In genomic region chr12:17726576-17727320, GRCm38 (mm10) we compare ENCODE assay signal across 9 mouse cellular contexts. TPM values are rescaled to one million over a fixed set of nuclear protein-coding genes. Genes with fewer than 3 reads are reported as not detected.
DNase-seq lines count a peak whose midpoint lies in the region; ATAC-seq and TF ChIP-seq lines count a peak whose summit lies in the region.
"Had no signal": no experiment of that assay in that cellular context is flagged by ENCODE, and none has a peak within 500 bp of the region (broad histone marks: within the 10 kb centered on the region; RNA-seq: fewer than 3 reads in every experiment).

No protein-coding gene starts in this region.

- no peaks in the 10 kb centered on the region for H3K36me3 ChIP-seq in forebrain, embryonic 14.5 days (ENCODE audit: control insufficient read depth, insufficient read depth, low read length)
- no peaks in the 10 kb centered on the region for H3K36me3 ChIP-seq in liver, postnatal 0 days (replicated peaks; ENCODE audit: insufficient read depth, low read length)
- H3K36me3 ChIP-seq: hindbrain, embryonic 15.5 days had no signal

- peaks cover 18% of the 10 kb centered on the region for H3K4me1 ChIP-seq in forebrain, embryonic 14.5 days (ENCODE audit: control insufficient read depth, insufficient read depth, low read length)
- H3K4me1 ChIP-seq in liver, postnatal 0 days (ENCODE audit: insufficient read depth): peaks cover 43% of the 10 kb centered on the region

- H3K27ac ChIP-seq in forebrain, embryonic 14.5 days (ENCODE audit: low read depth, low read length): peak overlapping the region; percentile 60; the same call in 1 of the 2 replicates
- H3K27ac ChIP-seq in liver, postnatal 0 days (ENCODE audit: low read depth): 0 out of 2 replicates have a peak overlapping the region, but pooled peaks have one; percentile 5
- H3K27ac ChIP-seq: hindbrain, embryonic 15.5 days had no signal

- no peak for TF ChIP-seq EP300 in liver, postnatal 0 days (IDR thresholded peaks at IDR 0.05; ENCODE audit: low read depth)

- H3K4me2 ChIP-seq in forebrain, embryonic 14.5 days (ENCODE audit: low read length): no peak overlapping the region
- H3K4me2 ChIP-seq in liver, postnatal 0 days (ENCODE audit: low read depth, low read length): no peak overlapping the region
- H3K4me2 ChIP-seq: hindbrain, embryonic 15.5 days had no signal

- H3K27me3 ChIP-seq in forebrain, embryonic 14.5 days (replicated peaks; ENCODE audit: control insufficient read depth, insufficient read depth, low read length): no peaks in the 10 kb centered on the region
- H3K27me3 ChIP-seq in liver, postnatal 0 days (ENCODE audit: insufficient read depth, low read length): no peaks in the 10 kb centered on the region
- H3K27me3 ChIP-seq: hindbrain, embryonic 15.5 days had no signal

- no peak overlapping the region for H3K9ac ChIP-seq in forebrain, embryonic 14.5 days (ENCODE audit: low read length)
- no peak overlapping the region for H3K9ac ChIP-seq in liver, postnatal 0 days (replicated peaks)
- H3K9ac ChIP-seq: hindbrain, embryonic 15.5 days had no signal

- WGBS in forebrain, embryonic 14.5 days: 41% methylated on average over 10 of the region's 10 CpGs
- WGBS in liver, postnatal 0 days (ENCODE audit: insufficient replicate concordance): 59% methylated on average over 10 of the region's 10 CpGs

- DNase-seq in embryo, embryonic 11 days: peak; percentile 40
- DNase-seq in embryo, embryonic 9.5 days (ENCODE audit: extremely low spot score): no peak
- DNase-seq in 3T3-L1 (ENCODE audit: low read depth, low spot score): peak; percentile 60
- peak; percentile 55 for DNase-seq in forebrain, embryonic 14.5 days (ENCODE audit: low spot score)
- DNase-seq in liver, postnatal 0 days: no peak
- DNase-seq in urinary bladder, postnatal 10 days (ENCODE audit: low spot score): no peak
- no peak for DNase-seq in right cerebral cortex, postnatal 25 days
- no peak for DNase-seq in right cerebral cortex, postnatal 14 days

- H3K9me3 ChIP-seq in forebrain, embryonic 14.5 days (replicated peaks; ENCODE audit: control insufficient read depth, low read length): no peaks in the 10 kb centered on the region
- no peaks in the 10 kb centered on the region for H3K9me3 ChIP-seq in liver, postnatal 0 days (ENCODE audit: low read length)
- H3K9me3 ChIP-seq: hindbrain, embryonic 15.5 days had no signal

- no peak for TF ChIP-seq CTCF in liver, postnatal 0 days (IDR thresholded peaks at IDR 0.05; ENCODE audit: low read depth)

- peak; percentile 58 for ATAC-seq in forebrain, embryonic 14.5 days
- peak; percentile 62 for ATAC-seq in liver, postnatal 0 days

- H3K4me3 ChIP-seq in forebrain, embryonic 14.5 days (ENCODE audit: low read depth, low read length): no peak overlapping the region
- no peak overlapping the region for H3K4me3 ChIP-seq in liver, postnatal 0 days (ENCODE audit: low read depth, low read length)
- H3K4me3 ChIP-seq: hindbrain, embryonic 15.5 days had no signal

RNA-seq across cellular contexts. Expression of gene Hpcal1, which starts 36.1 kb away (rescaled TPM):
- 33.3 and 40.0 TPM in 2 replicates for polyA plus RNA-seq in forebrain, embryonic 14.5 days (2014; fragmentation: Nextera tagmentation; extraction: Ambion mirVana)
- polyA plus RNA-seq in liver, postnatal 0 days (2015; fragmentation: Nextera tagmentation; extraction: Ambion mirVana): 18.6 and 20.8 TPM in 2 replicates

Comparison
In these comparisons a context has a peak if more than half of its experiments do, and no peak if none do; other contexts are left out.
1. DNase-seq: peak in embryo, embryonic 11 days (single experiment), 3T3-L1 (single experiment) and forebrain, embryonic 14.5 days (single experiment); none in embryo, embryonic 9.5 days (single experiment), liver, postnatal 0 days (single experiment), urinary bladder, postnatal 10 days (single experiment), right cerebral cortex, postnatal 25 days (single experiment) and right cerebral cortex, postnatal 14 days (single experiment).